Mouse (Mus musculus): ENCODE data around the gene Bok. TPM values are rescaled to one million over a fixed set of nuclear protein-coding genes. Genes with fewer than 3 reads are reported as not detected.

The Bok gene
- total and polyA plus RNA-seq, 3 experiments: 0.17 TPM; not detected in 2

- Histone ChIP-seq H3K36me3 (ENCODE audit: control insufficient read depth in 1 of 2, insufficient read depth in 2 of 2, low read length in 2 of 2) (peaks cover 0 to 22% of the 10 kb centered on the region in 2 experiments; a peak in 3 of 4 replicates), H3K4me3 (ENCODE audit: control insufficient read depth in 1 of 2, insufficient read depth in 1 of 2, low read depth in 2 of 2, low read length in 2 of 2) (no peak overlapping the region), H3K4me1 (ENCODE audit: control insufficient read depth in 1 of 2, insufficient read depth in 2 of 2, low read length in 2 of 2) (peaks cover 12 to 14% of the 10 kb centered on the region in 2 experiments), H3K27me3 (ENCODE audit: control insufficient read depth in 1 of 2, insufficient read depth in 2 of 2, low read length in 2 of 2) (no peaks in the 10 kb centered on the region), H3K27ac (ENCODE audit: control insufficient read depth, low read depth, low read length) (no peak overlapping the region), H3K79me2 (ENCODE audit: control insufficient read depth, insufficient read depth, low read length, poor library complexity) (peaks cover 21% of the 10 kb centered on the region), H3K9ac (ENCODE audit: control insufficient read depth, low read depth, low read length, poor library complexity, severe bottlenecking) (no peak overlapping the region), H3K9me3 (replicated peaks; ENCODE audit: insufficient read depth, low read length) (no peaks in the 10 kb centered on the region)
- no peak for TF ChIP-seq EP300 (IDR thresholded peaks at IDR 0.05; ENCODE audit: low read depth in 1 of 2, low read length in 2 of 2)
- no peak for TF ChIP-seq RAD21 (IDR thresholded peaks at IDR 0.05; ENCODE audit: low read depth, low read length)
- no peak for TF ChIP-seq ZNF384 (IDR thresholded peaks at IDR 0.05; ENCODE audit: low read depth, low read length)
- no peak for TF ChIP-seq SMC3 (IDR thresholded peaks at IDR 0.05; ENCODE audit: low read depth, low read length)
- no peak for TF ChIP-seq JUND (IDR thresholded peaks at IDR 0.05; ENCODE audit: low read depth, low read length)
- TF ChIP-seq POLR2A (IDR thresholded peaks at IDR 0.05; ENCODE audit: control insufficient read depth in 1 of 2, insufficient read depth in 1 of 2, low read depth in 1 of 2, low read length in 2 of 2, poor library complexity in 1 of 2): no peak
- no peak for TF ChIP-seq MYB (IDR thresholded peaks at IDR 0.05; ENCODE audit: low read depth, low read length)
- no peak for DNase-seq (ENCODE audit: low read depth, low spot score)
Observed at GRCm38 (mm10) chr1:93737711-93738110, 52.3 kb downstream of the Bok start.

GRCm38 (mm10) chr1:93740671-93741070, 55.2 kb downstream of the Bok start:
- no peaks in the 10 kb centered on the region for H3K27me3 ChIP-seq (ENCODE audit: control insufficient read depth in 1 of 2, insufficient read depth in 2 of 2, low read length in 2 of 2)
- DNase-seq (ENCODE audit: low read depth, low spot score): no peak
- no peaks in the 10 kb centered on the region for H3K9me3 ChIP-seq (replicated peaks; ENCODE audit: insufficient read depth, low read length)
- H3K79me2 ChIP-seq (ENCODE audit: control insufficient read depth, insufficient read depth, low read length, poor library complexity): peaks cover 24% of the 10 kb centered on the region
- no peak overlapping the region for H3K9ac ChIP-seq (ENCODE audit: control insufficient read depth, low read depth, low read length, poor library complexity, severe bottlenecking)
- H3K36me3 ChIP-seq (ENCODE audit: control insufficient read depth in 1 of 2, insufficient read depth in 2 of 2, low read length in 2 of 2): peaks cover 0 to 23% of the 10 kb centered on the region in 2 experiments; a peak in 3 of 4 replicates
- H3K4me3 ChIP-seq (ENCODE audit: control insufficient read depth in 1 of 2, insufficient read depth in 1 of 2, low read depth in 2 of 2, low read length in 2 of 2): no peak overlapping the region
- H3K4me1 ChIP-seq (ENCODE audit: control insufficient read depth in 1 of 2, insufficient read depth in 2 of 2, low read length in 2 of 2): peaks cover 13 to 15% of the 10 kb centered on the region in 2 experiments
- no peak overlapping the region for H3K27ac ChIP-seq (ENCODE audit: control insufficient read depth, low read depth, low read length)
- TF ChIP-seq RCOR1 (IDR thresholded peaks at IDR 0.05; ENCODE audit: low read depth, low read length) (no peak), HCFC1 (IDR thresholded peaks at IDR 0.05; ENCODE audit: low read depth, low read length) (no peak), POLR2AphosphoS5 (IDR thresholded peaks at IDR 0.05; ENCODE audit: borderline replicate concordance, low read depth, low read length) (no peak), EP300 (IDR thresholded peaks at IDR 0.05; ENCODE audit: low read depth in 1 of 2, low read length in 2 of 2) (no peak), ZKSCAN1 (IDR thresholded peaks at IDR 0.05; ENCODE audit: low read depth, low read length) (no peak), GABPA (IDR thresholded peaks at IDR 0.05; ENCODE audit: low read depth, low read length) (no peak), CTCF (IDR thresholded peaks at IDR 0.05 in 2 of 3, conservative IDR thresholded peaks at IDR 0.05 in 1 of 3; ENCODE audit: control insufficient read depth in 1 of 3, insufficient read depth in 1 of 3, low read depth in 2 of 3, low read length in 3 of 3, poor library complexity in 1 of 3, severe bottlenecking in 1 of 3) (no peak), POLR2AphosphoS2 (IDR thresholded peaks at IDR 0.05; ENCODE audit: low read length) (no peak), GATA1 (IDR thresholded peaks at IDR 0.05; ENCODE audit: low read depth, low read length) (no peak), MAFK (IDR thresholded peaks at IDR 0.05; ENCODE audit: borderline replicate concordance, low read depth, low read length) (no peak), MAX (IDR thresholded peaks at IDR 0.05; ENCODE audit: low read length) (no peak), BHLHE40 (IDR thresholded peaks at IDR 0.05; ENCODE audit: borderline replicate concordance, low read depth, low read length) (no peak), SMC3 (IDR thresholded peaks at IDR 0.05; ENCODE audit: low read depth, low read length) (no peak), MYB (IDR thresholded peaks at IDR 0.05; ENCODE audit: low read depth, low read length) (no peak), ZNF384 (IDR thresholded peaks at IDR 0.05; ENCODE audit: low read depth, low read length) (no peak)

All from MEL (cell line).